Comparison of ENCODE assay signal across 15 mouse cellular contexts in genomic region chr6:145829062-145829835, GRCm38 (mm10). TPM values are rescaled to one million over a fixed set of nuclear protein-coding genes. Genes with fewer than 3 reads are reported as not detected.
DNase-seq lines count a peak whose midpoint lies in the region; ATAC-seq and TF ChIP-seq lines count a peak whose summit lies in the region.
"Had no signal": no experiment of that assay in that cellular context is flagged by ENCODE, and none has a peak within 500 bp of the region (broad histone marks: within the 10 kb centered on the region; RNA-seq: fewer than 3 reads in every experiment).

No protein-coding gene starts in this region.

- intact Hi-C loops in gastrocnemius, postnatal 14 days (cut with DNase I; ENCODE audit: low total_unique reads), result loop anchor here (10.0 kb wide), 1 partner anchor 516 kb away; no protein-coding TSS in a partner anchor

- H3K9ac ChIP-seq in hindbrain, embryonic 16.5 days (ENCODE audit: low read depth, low read length), result no peak overlapping the region
- H3K9ac ChIP-seq in liver, embryonic 11.5 days (ENCODE audit: low read depth, low read length), result no peak overlapping the region
- H3K9ac ChIP-seq in liver, embryonic 14.5 days (replicated peaks), result no peak overlapping the region
- H3K9ac ChIP-seq: embryonic facial prominence, embryonic 12.5 days; forebrain, postnatal 0 days; heart, embryonic 13.5 days; hindbrain, embryonic 13.5 days; intestine, embryonic 15.5 days had no signal

- no peaks in the 10 kb centered on the region for H3K27me3 ChIP-seq in hindbrain, embryonic 10.5 days (ENCODE audit: insufficient read depth, poor library complexity, severe bottlenecking)
- H3K27me3 ChIP-seq in hindbrain, embryonic 16.5 days (replicated peaks; ENCODE audit: control insufficient read depth, insufficient read depth, low read length), result no peaks in the 10 kb centered on the region
- no peaks in the 10 kb centered on the region for H3K27me3 ChIP-seq in liver, embryonic 11.5 days (replicated peaks; ENCODE audit: control insufficient read depth, insufficient read depth, low read length)
- H3K27me3 ChIP-seq in liver, embryonic 14.5 days (ENCODE audit: control insufficient read depth, insufficient read depth, low read length), result no peaks in the 10 kb centered on the region
- H3K27me3 ChIP-seq: embryonic facial prominence, embryonic 12.5 days; heart, embryonic 13.5 days; hindbrain, embryonic 13.5 days; intestine, embryonic 15.5 days had no signal

- 63% methylated on average over 16 of the region's 16 CpGs for WGBS in hindbrain, embryonic 10.5 days
- WGBS in hindbrain, embryonic 16.5 days, result 77% methylated on average over 16 of the region's 16 CpGs
- WGBS in liver, embryonic 11.5 days, result 77% methylated on average over 16 of the region's 16 CpGs
- WGBS in liver, embryonic 14.5 days (ENCODE audit: insufficient replicate concordance), result 60% methylated on average over 16 of the region's 16 CpGs

- DNase-seq in embryo, embryonic 10 days (ENCODE audit: low spot score), result peak; percentile 28
- DNase-seq in embryo, embryonic 11 days, result no peak
- DNase-seq in hindbrain, embryonic 10.5 days (ENCODE audit: low spot score), result peak; percentile 33
- no peak for DNase-seq in liver, embryonic 11.5 days (ENCODE audit: low spot score)
- no peak for DNase-seq in liver, embryonic 14.5 days (ENCODE audit: low read depth in 3 of 3, low spot score in 3 of 3)
- DNase-seq in cerebellum, postnatal 10 days, result no peak
- no peak for DNase-seq in gastrocnemius, postnatal 14 days

- H3K4me3 ChIP-seq in hindbrain, embryonic 10.5 days, result no peak overlapping the region
- H3K4me3 ChIP-seq in hindbrain, embryonic 16.5 days (ENCODE audit: low read length), result no peak overlapping the region
- H3K4me3 ChIP-seq in liver, embryonic 11.5 days (ENCODE audit: low read depth, low read length), result no peak overlapping the region
- H3K4me3 ChIP-seq in liver, embryonic 14.5 days (ENCODE audit: insufficient read depth in 1 of 2, low read depth in 2 of 2, low read length in 2 of 2), result no peak overlapping the region
- H3K4me3 ChIP-seq: embryonic facial prominence, embryonic 12.5 days; heart, embryonic 13.5 days; hindbrain, embryonic 13.5 days; intestine, embryonic 15.5 days had no signal

- no peak overlapping the region for H3K27ac ChIP-seq in hindbrain, embryonic 10.5 days
- H3K27ac ChIP-seq in hindbrain, embryonic 16.5 days (ENCODE audit: low read depth, low read length), result no peak overlapping the region
- H3K27ac ChIP-seq in liver, embryonic 11.5 days (ENCODE audit: low read depth, low read length), result no peak overlapping the region
- no peak overlapping the region for H3K27ac ChIP-seq in liver, embryonic 14.5 days
- H3K27ac ChIP-seq: embryonic facial prominence, embryonic 12.5 days; heart, embryonic 13.5 days; hindbrain, embryonic 13.5 days; intestine, embryonic 15.5 days had no signal

- ATAC-seq in hindbrain, embryonic 16.5 days, result no peak
- ATAC-seq in liver, embryonic 11.5 days (replicated peaks; ENCODE audit: low FRiP score), result peak; percentile 12; the same call in 1 of the 2 replicates
- peak; percentile 28; the same call in 1 of the 2 replicates for ATAC-seq in liver, embryonic 14.5 days (ENCODE audit: insufficient read depth)

- H3K4me1 ChIP-seq in hindbrain, embryonic 10.5 days (replicated peaks), result peaks cover 10% of the 10 kb centered on the region; the same call in 1 of the 2 replicates
- no peaks in the 10 kb centered on the region for H3K4me1 ChIP-seq in hindbrain, embryonic 16.5 days (ENCODE audit: control insufficient read depth, insufficient read depth, low read depth, low read length)
- no peaks in the 10 kb centered on the region for H3K4me1 ChIP-seq in liver, embryonic 11.5 days (replicated peaks; ENCODE audit: control insufficient read depth, insufficient read depth, low read length)
- H3K4me1 ChIP-seq in liver, embryonic 14.5 days (replicated peaks; ENCODE audit: control insufficient read depth in 2 of 2, insufficient read depth in 2 of 2, low read length in 1 of 2), result peaks cover 0 to 3% of the 10 kb centered on the region in 2 experiments; a peak in 1 of 4 replicates
- H3K4me1 ChIP-seq: embryonic facial prominence, embryonic 12.5 days; hindbrain, embryonic 13.5 days; intestine, embryonic 15.5 days had no signal

- H3K9me3 ChIP-seq in hindbrain, embryonic 10.5 days, result no peaks in the 10 kb centered on the region
- no peaks in the 10 kb centered on the region for H3K9me3 ChIP-seq in hindbrain, embryonic 16.5 days (ENCODE audit: control insufficient read depth, low read length)
- H3K9me3 ChIP-seq in liver, embryonic 11.5 days (ENCODE audit: control insufficient read depth, low read length), result no peaks in the 10 kb centered on the region
- no peaks in the 10 kb centered on the region for H3K9me3 ChIP-seq in liver, embryonic 14.5 days (ENCODE audit: control insufficient read depth, low read length)
- H3K9me3 ChIP-seq: hindbrain, embryonic 13.5 days; intestine, embryonic 15.5 days had no signal

- TF ChIP-seq EP300 in liver, embryonic 14.5 days (IDR thresholded peaks at IDR 0.05; ENCODE audit: low read depth), result no peak

- TF ChIP-seq CTCF in liver, embryonic 14.5 days (IDR thresholded peaks at IDR 0.05; ENCODE audit: low read depth), result no peak

- H3K4me2 ChIP-seq in hindbrain, embryonic 16.5 days (ENCODE audit: low read length), result no peak overlapping the region
- no peak overlapping the region for H3K4me2 ChIP-seq in liver, embryonic 11.5 days
- no peak overlapping the region for H3K4me2 ChIP-seq in liver, embryonic 14.5 days (ENCODE audit: low read depth)
- H3K4me2 ChIP-seq: embryonic facial prominence, embryonic 12.5 days; hindbrain, embryonic 13.5 days; intestine, embryonic 15.5 days had no signal

- H3K36me3 ChIP-seq in hindbrain, embryonic 10.5 days, result no peaks in the 10 kb centered on the region
- H3K36me3 ChIP-seq in hindbrain, embryonic 16.5 days (ENCODE audit: control insufficient read depth, insufficient read depth, low read length), result no peaks in the 10 kb centered on the region
- H3K36me3 ChIP-seq in liver, embryonic 11.5 days (ENCODE audit: control insufficient read depth, insufficient read depth, low read length), result no peaks in the 10 kb centered on the region
- H3K36me3 ChIP-seq in liver, embryonic 14.5 days (replicated peaks; ENCODE audit: control insufficient read depth, insufficient read depth, low read depth), result no peaks in the 10 kb centered on the region
- H3K36me3 ChIP-seq: embryonic facial prominence, embryonic 12.5 days; hindbrain, embryonic 13.5 days; intestine, embryonic 15.5 days had no signal

RNA-seq across cellular contexts. Expression of gene Bhlhe41, which starts 36.1 kb away (rescaled TPM):
- polyA plus RNA-seq in hindbrain, embryonic 10.5 days (2016; fragmentation: Nextera tagmentation; extraction: Ambion mirVana), result 1.2 TPM in 2 replicates
- polyA plus RNA-seq in hindbrain, embryonic 16.5 days (2015; fragmentation: Nextera tagmentation; extraction: Ambion mirVana), result 7.8 and 8.1 TPM in 2 replicates
- 0.34 and 0.45 TPM in 2 replicates for polyA plus RNA-seq in liver, embryonic 11.5 days (2014; fragmentation: Nextera tagmentation; extraction: Ambion mirVana)
- polyA plus RNA-seq in liver, embryonic 14.5 days (2012; rRNA removed), result 0.01 and 0.07 TPM in 2 replicates
- polyA plus RNA-seq in liver, embryonic 14.5 days (2014; fragmentation: Nextera tagmentation; extraction: Ambion mirVana), result 0.13 and 0.18 TPM in 2 replicates
- total RNA-seq in gastrocnemius, postnatal 14 days (2021), result 10 to 100 TPM; 29.8 to 41.7 TPM
- total RNA-seq: granulocyte monocyte progenitor cell, adult 5-6 weeks; MEL had no signal

Comparison
In these comparisons a context has a peak if more than half of its experiments do, and no peak if none do; other contexts are left out.
1. DNase-seq: peak in embryo, embryonic 10 days (single experiment) and hindbrain, embryonic 10.5 days (single experiment); none in embryo, embryonic 11 days (single experiment), liver, embryonic 11.5 days (single experiment), liver, embryonic 14.5 days (0 of 3), cerebellum, postnatal 10 days (0 of 2) and gastrocnemius, postnatal 14 days (single experiment).